Mouse (Mus musculus): ENCODE measurements around the gene Olfr432. TPM values are rescaled to one million over a fixed set of nuclear protein-coding genes. Genes with fewer than 3 reads are reported as not detected.
"Not testable (repeated sequence)": the region's sequence is repeated elsewhere in the genome, so short reads cannot be mapped to it uniquely, and the experiment has no call there.

Olfr432 gene
- total RNA-seq (2021): not detected
- long read RNA-seq, experiment 1: 0 reads
- long read RNA-seq, experiment 2: 0 reads

- DNase-seq: no peak
Observed at GRCm38 (mm10) chr1:174048893-174049292, at the start of gene Olfr432. TSS of gene Olfr432 (plus strand) at chr1:174049205.

GRCm38 (mm10) chr1:174004352-174005109, 44.5 kb upstream of the Olfr432 start:
- not testable (repeated sequence) for DNase-seq

GRCm38 (mm10) chr1:174007050-174007449, 42.0 kb upstream of the Olfr432 start:
- not testable (repeated sequence) for DNase-seq

- peak; percentile 35 for DNase-seq
Observed at GRCm38 (mm10) chr1:174031698-174032097, 17.3 kb upstream of the Olfr432 start, which contains the start of gene Ifi205. TSS of gene Ifi205 (minus strand) at chr1:174031810.

GRCm38 (mm10) chr1:174035841-174036240, 13.2 kb upstream of the Olfr432 start:
- DNase-seq: no peak

- no peak for DNase-seq
Observed at GRCm38 (mm10) chr1:174038480-174038879, 10.5 kb upstream of the Olfr432 start.

- DNase-seq: peak; percentile 60
Observed at GRCm38 (mm10) chr1:174040523-174041177, 8.4 kb upstream of the Olfr432 start, which contains the start of gene Olfr433. TSS of gene Olfr433 (plus strand) at chr1:174040705.

GRCm38 (mm10) chr1:174042091-174042884, 6.7 kb upstream of the Olfr432 start:
- DNase-seq: not testable (repeated sequence)

GRCm38 (mm10) chr1:174044431-174044830, 4.6 kb upstream of the Olfr432 start:
- peak; percentile 26 for DNase-seq

- not testable (repeated sequence) for DNase-seq
Observed at GRCm38 (mm10) chr1:174048227-174048626, 778 bp upstream of the Olfr432 start.

GRCm38 (mm10) chr1:174049357-174049756, 352 bp downstream of the Olfr432 start:
- DNase-seq: not testable (repeated sequence)

- no peak for DNase-seq
Observed at GRCm38 (mm10) chr1:174050532-174050931, 1.5 kb downstream of the Olfr432 start.

- DNase-seq: no peak
Observed at GRCm38 (mm10) chr1:174051515-174051914, 2.5 kb downstream of the Olfr432 start.

GRCm38 (mm10) chr1:174051931-174052536, 3.0 kb downstream of the Olfr432 start:
- no peak for DNase-seq

GRCm38 (mm10) chr1:174052981-174053380, 4.0 kb downstream of the Olfr432 start:
- DNase-seq: no peak

- DNase-seq: no peak
Observed at GRCm38 (mm10) chr1:174055248-174055647, 6.2 kb downstream of the Olfr432 start.

GRCm38 (mm10) chr1:174066305-174066704, 17.3 kb downstream of the Olfr432 start, which contains the start of gene Olfr430:
TSS of gene Olfr430 (plus strand) at chr1:174066605.
- DNase-seq: no peak

GRCm38 (mm10) chr1:174084031-174084430, 35.0 kb downstream of the Olfr432 start, which contains the start of gene Olfr429:
TSS of gene Olfr429 (plus strand) at chr1:174084331.
- no peak for DNase-seq

- no peak for DNase-seq
Observed at GRCm38 (mm10) chr1:174096591-174096990, 47.6 kb downstream of the Olfr432 start, which contains the start of gene Olfr427. TSS of gene Olfr427 (plus strand) at chr1:174096891.

GRCm38 (mm10) chr1:174103735-174104134, 54.7 kb downstream of the Olfr432 start:
- DNase-seq: no peak
